Mouse (Mus musculus): ENCODE measurements at regions not wholly inside any gene's neighbourhood (a gene's known extent, or its start where the extent isn't known, plus 50 kb on each side); places are given as distances from the start of the nearest gene placed in this dataset.

DNA sequence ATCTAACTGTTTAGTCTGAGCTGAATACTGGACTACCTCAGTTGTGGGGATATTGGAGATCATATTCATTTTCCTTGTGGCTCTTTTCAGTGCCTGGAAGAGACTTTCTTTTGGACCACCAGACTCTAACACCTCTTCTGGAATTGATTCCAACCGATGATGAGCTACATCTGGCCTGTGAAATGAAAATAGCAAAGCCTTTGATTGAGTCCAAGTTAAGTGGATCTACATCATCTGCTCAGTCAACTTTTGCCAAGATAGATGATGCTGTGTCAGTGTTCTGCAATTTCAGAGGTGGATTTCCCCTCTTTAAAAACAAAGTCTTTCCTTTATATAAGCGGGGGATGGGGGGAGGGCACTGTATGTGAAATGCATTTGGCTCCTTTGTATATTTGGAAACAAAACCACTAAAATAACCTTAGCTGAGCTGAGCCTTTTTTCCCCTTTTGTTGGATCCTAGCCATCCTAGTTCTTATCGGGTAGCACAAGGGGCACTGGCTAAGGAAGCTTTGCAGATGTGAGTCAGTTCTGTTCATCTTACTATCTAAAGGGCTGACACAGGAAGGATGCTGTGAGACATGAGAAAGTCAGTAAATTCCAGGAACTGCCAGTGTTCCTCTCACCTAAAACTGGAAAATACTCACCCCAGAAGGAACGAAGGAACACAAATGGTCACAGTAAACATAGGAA is 473.8 kb downstream of the Cypt12 start:
- TF ChIP-seq CTCF (IDR thresholded peaks at IDR 0.05; ENCODE audit: low read depth, low read length) (no peak), GATA2 (IDR thresholded peaks at IDR 0.05; ENCODE audit: borderline replicate concordance, low read depth, low read length) (no peak), TAL1 (conservative IDR thresholded peaks at IDR 0.05; ENCODE audit: low read depth, low read length) (no peak)
